Mouse (Mus musculus) forelimb bud, embryonic 11.5 days (tissue): ENCODE measurements around the gene Lmln.
"Not testable (repeated sequence)": the region's sequence is repeated elsewhere in the genome, so short reads cannot be mapped to it uniquely, and the experiment has no call there.

ENCODE experiments used
- DNase-seq: peaks from one replicate; pipeline ENCODE4 v3.0.0-alpha.2; 2012; ENCODE audit warnings: low read depth, low spot score

The Lmln gene

GRCm38 (mm10) chr16:33133186-33133585 is 70.9 kb downstream of the Lmln start:
- no peak for DNase-seq

GRCm38 (mm10) chr16:33135167-33135566 is 72.8 kb downstream of the Lmln start:
- DNase-seq: peak; percentile 12

- not testable (repeated sequence) for DNase-seq
Observed at GRCm38 (mm10) chr16:33139061-33139460, 76.7 kb downstream of the Lmln start.

- DNase-seq: no peak
Observed at GRCm38 (mm10) chr16:33141758-33142280, 79.5 kb downstream of the Lmln start.

- no peak for DNase-seq
Observed at GRCm38 (mm10) chr16:33143452-33143851, 81.1 kb downstream of the Lmln start.

- no peak for DNase-seq
Observed at GRCm38 (mm10) chr16:33146185-33146584, 83.9 kb downstream of the Lmln start.

- no peak for DNase-seq
Observed at GRCm38 (mm10) chr16:33148135-33148534, 85.8 kb downstream of the Lmln start.

- DNase-seq: not testable (repeated sequence)
Observed at GRCm38 (mm10) chr16:33150875-33151274, 88.6 kb downstream of the Lmln start.

GRCm38 (mm10) chr16:33151558-33151957 is 89.2 kb downstream of the Lmln start:
- DNase-seq: no peak

- peak; percentile 57 for DNase-seq
Observed at GRCm38 (mm10) chr16:33154992-33155391, 92.7 kb downstream of the Lmln start.

GRCm38 (mm10) chr16:33158006-33158405 is 95.7 kb downstream of the Lmln start:
- DNase-seq: no peak

- DNase-seq: no peak
Observed at GRCm38 (mm10) chr16:33158590-33159071, 96.3 kb downstream of the Lmln start.

GRCm38 (mm10) chr16:33159363-33159762 is 97.0 kb downstream of the Lmln start:
- DNase-seq: no peak

- no peak for DNase-seq
Observed at GRCm38 (mm10) chr16:33163330-33164090, 101.2 kb downstream of the Lmln start.

- peak; percentile 57 for DNase-seq
Observed at GRCm38 (mm10) chr16:33166284-33166683, 104.0 kb downstream of the Lmln start.

- no peak for DNase-seq
Observed at GRCm38 (mm10) chr16:33167537-33167936, 105.2 kb downstream of the Lmln start.

GRCm38 (mm10) chr16:33169471-33170034 is 107.2 kb downstream of the Lmln start:
- no peak for DNase-seq

- DNase-seq: peak; percentile 10
Observed at GRCm38 (mm10) chr16:33170716-33171587, 108.6 kb downstream of the Lmln start.

GRCm38 (mm10) chr16:33171800-33172199 is 109.5 kb downstream of the Lmln start:
- no peak for DNase-seq

- no peak for DNase-seq
Observed at GRCm38 (mm10) chr16:33173151-33173550, 110.8 kb downstream of the Lmln start.

GRCm38 (mm10) chr16:33174695-33175094 is 112.4 kb downstream of the Lmln start:
- DNase-seq: no peak

- not testable (repeated sequence) for DNase-seq
Observed at GRCm38 (mm10) chr16:33176831-33177230, 114.5 kb downstream of the Lmln start.
